7 mouse cellular contexts compared by ENCODE assay signal in genomic region chr11:119990658-119991337, GRCm38 (mm10). TPM values are rescaled to one million over a fixed set of nuclear protein-coding genes. Genes with fewer than 3 reads are reported as not detected.
DNase-seq lines count a peak whose midpoint lies in the region; ATAC-seq lines count a peak whose summit lies in the region.

No protein-coding gene starts in this region.

- H3K4me1 ChIP-seq in forebrain, embryonic 14.5 days (ENCODE audit: control insufficient read depth, insufficient read depth, low read length) = peaks cover 18% of the 10 kb centered on the region
- H3K4me1 ChIP-seq in limb, embryonic 13.5 days = peaks cover 37% of the 10 kb centered on the region
- H3K4me1 ChIP-seq in neural tube, embryonic 15.5 days = peaks cover 30% of the 10 kb centered on the region

- H3K4me3 ChIP-seq in forebrain, embryonic 14.5 days (ENCODE audit: low read depth, low read length) = no peak overlapping the region
- no peak overlapping the region for H3K4me3 ChIP-seq in limb, embryonic 13.5 days
- H3K4me3 ChIP-seq in neural tube, embryonic 15.5 days (replicated peaks) = no peak overlapping the region

- no peak overlapping the region for H3K4me2 ChIP-seq in forebrain, embryonic 14.5 days (ENCODE audit: low read length)
- peak overlapping the region; percentile 45 for H3K4me2 ChIP-seq in limb, embryonic 13.5 days (replicated peaks)
- peak overlapping the region; percentile 35 for H3K4me2 ChIP-seq in neural tube, embryonic 15.5 days

- no peak; the same call in 1 of the 2 replicates for ATAC-seq in forebrain, embryonic 14.5 days
- no peak for ATAC-seq in limb, embryonic 13.5 days (ENCODE audit: low FRiP score, low read depth)
- ATAC-seq in neural tube, embryonic 15.5 days (ENCODE audit: low FRiP score) = no peak

- H3K9me3 ChIP-seq in forebrain, embryonic 14.5 days (replicated peaks; ENCODE audit: control insufficient read depth, low read length) = no peaks in the 10 kb centered on the region
- no peaks in the 10 kb centered on the region for H3K9me3 ChIP-seq in limb, embryonic 13.5 days
- no peaks in the 10 kb centered on the region for H3K9me3 ChIP-seq in neural tube, embryonic 15.5 days (replicated peaks)

- H3K27me3 ChIP-seq in forebrain, embryonic 14.5 days (replicated peaks; ENCODE audit: control insufficient read depth, insufficient read depth, low read length) = no peaks in the 10 kb centered on the region
- H3K27me3 ChIP-seq in limb, embryonic 13.5 days = no peaks in the 10 kb centered on the region
- H3K27me3 ChIP-seq in neural tube, embryonic 15.5 days (replicated peaks) = no peaks in the 10 kb centered on the region

- 54% methylated on average over 10 of the region's 10 CpGs for WGBS in forebrain, embryonic 14.5 days
- 56% methylated on average over 10 of the region's 10 CpGs for WGBS in limb, embryonic 13.5 days
- WGBS in neural tube, embryonic 15.5 days = 47% methylated on average over 10 of the region's 10 CpGs

- intact Hi-C loops in left cerebral cortex, postnatal 10 days (cut with DNase I) = loop anchor here (2.0 kb wide), 2 partner anchors 54 to 78 kb away; partner anchors contain the start of gene Chmp6

- H3K27ac ChIP-seq in forebrain, embryonic 14.5 days (ENCODE audit: low read depth, low read length) = no peak overlapping the region
- H3K27ac ChIP-seq in limb, embryonic 13.5 days = peak overlapping the region; percentile 28; the same call in 1 of the 2 replicates
- H3K27ac ChIP-seq in neural tube, embryonic 15.5 days (replicated peaks) = no peak overlapping the region

- 0 out of 2 replicates have a peak overlapping the region, but pooled peaks have one; percentile 17 for H3K9ac ChIP-seq in forebrain, embryonic 14.5 days (ENCODE audit: low read length)
- peak overlapping the region; percentile 43; the same call in 1 of the 2 replicates for H3K9ac ChIP-seq in limb, embryonic 13.5 days
- H3K9ac ChIP-seq in neural tube, embryonic 15.5 days (replicated peaks) = 0 out of 2 replicates have a peak overlapping the region, but pooled peaks have one; percentile 14

- DNase-seq in left cerebral cortex, adult 18-20 months (ENCODE audit: low spot score in 2 of 2) = peak; percentile 58 to 76
- DNase-seq in left cerebral cortex, postnatal 10 days (ENCODE audit: extremely low spot score in 1 of 2, low spot score in 2 of 2) = no peak
- DNase-seq in forebrain, embryonic 14.5 days (ENCODE audit: low spot score) = no peak
- no peak for DNase-seq in gastrocnemius, adult 8-10 months (ENCODE audit: low spot score in 2 of 2)
- DNase-seq in ovary, postnatal 10 days (ENCODE audit: low spot score) = no peak

- H3K36me3 ChIP-seq in forebrain, embryonic 14.5 days (ENCODE audit: control insufficient read depth, insufficient read depth, low read length) = no peaks in the 10 kb centered on the region
- peaks cover 33% of the 10 kb centered on the region for H3K36me3 ChIP-seq in limb, embryonic 13.5 days
- 0 out of 2 replicates have a peak, but pooled peaks cover 3% of the 10 kb centered on the region for H3K36me3 ChIP-seq in neural tube, embryonic 15.5 days

RNA-seq across cellular contexts. Expression of gene Baiap2, which starts 48.2 kb away (rescaled TPM):
- total RNA-seq in left cerebral cortex, adult 18-20 months (2021) = 100 to 1,000 TPM; 220 to 272 TPM
- 100 to 1,000 TPM; 116 to 122 TPM for total RNA-seq in left cerebral cortex, postnatal 10 days (2021)
- polyA plus RNA-seq in forebrain, embryonic 14.5 days (2014; fragmentation: Nextera tagmentation; extraction: Ambion mirVana) = 18.7 and 25.2 TPM in 2 replicates
- polyA plus RNA-seq in limb, embryonic 13.5 days (2015; fragmentation: Nextera tagmentation; extraction: Ambion mirVana) = 16.6 and 16.8 TPM in 2 replicates
- polyA plus RNA-seq in neural tube, embryonic 15.5 days (2015; fragmentation: Nextera tagmentation; extraction: Ambion mirVana) = 16.6 and 20.5 TPM in 2 replicates
- 1 to 10 TPM in 2 of 4 experiments, under 1 TPM in 2; 0.56 to 1.7 (median 1.2) TPM for total RNA-seq in gastrocnemius, adult 8-10 months (2022)

RNA-seq across cellular contexts. Expression of gene Aatk, which starts 56.2 kb away (rescaled TPM):
- 100 to 1,000 TPM; 185 to 187 TPM for total RNA-seq in left cerebral cortex, adult 18-20 months (2021)
- 100 to 1,000 TPM; 136 to 153 TPM for total RNA-seq in left cerebral cortex, postnatal 10 days (2021)
- polyA plus RNA-seq in forebrain, embryonic 14.5 days (2014; fragmentation: Nextera tagmentation; extraction: Ambion mirVana) = 10.9 and 18.3 TPM in 2 replicates
- polyA plus RNA-seq in limb, embryonic 13.5 days (2015; fragmentation: Nextera tagmentation; extraction: Ambion mirVana) = 5.2 and 6.1 TPM in 2 replicates
- polyA plus RNA-seq in neural tube, embryonic 15.5 days (2015; fragmentation: Nextera tagmentation; extraction: Ambion mirVana) = 38.2 and 46.2 TPM in 2 replicates
- 1 to 10 TPM; 2.3 to 5.0 (median 3.1) TPM for total RNA-seq in gastrocnemius, adult 8-10 months (2022)

Comparison
In these comparisons a context has a peak if more than half of its experiments do, and no peak if none do; other contexts are left out.
1. DNase-seq: peak in left cerebral cortex, adult 18-20 months (2 of 2); none in left cerebral cortex, postnatal 10 days (0 of 2), forebrain, embryonic 14.5 days (single experiment), gastrocnemius, adult 8-10 months (0 of 2) and ovary, postnatal 10 days (single experiment).
2. RNA of gene Baiap2, which starts 48.2 kb away (total RNA-seq): 220 to 272 TPM in left cerebral cortex, adult 18-20 months and 116 to 122 TPM in left cerebral cortex, postnatal 10 days; 0.56 to 1.7 TPM in gastrocnemius, adult 8-10 months; every median in the first group is over 10 times any median in the second.
3. RNA of gene Aatk, which starts 56.2 kb away (total RNA-seq): 185 to 187 TPM in left cerebral cortex, adult 18-20 months and 136 to 153 TPM in left cerebral cortex, postnatal 10 days; 2.3 to 5.0 TPM in gastrocnemius, adult 8-10 months; every median in the first group is over 10 times any median in the second.
4. Peak in every context shown above with its lines, with median percentiles within 50 percentile points of each other: H3K9ac ChIP-seq.